Mouse (Mus musculus) liver, postnatal 0 days (tissue): Measurements from ENCODE around the gene Pak3.

ENCODE experiments used
- CTCF ChIP-seq: sonication (generic); IDR thresholded peaks from 2 replicates; pipeline ENCODE4 v1.5.1; 2016; ENCODE audit warnings: antibody characterized with exemption, low read depth
- EP300 ChIP-seq: IDR thresholded peaks from 2 replicates; pipeline ENCODE4 v1.6.1; 2016; ENCODE audit warnings: antibody characterized with exemption, low read depth, mild to moderate bottlenecking

DNA sequence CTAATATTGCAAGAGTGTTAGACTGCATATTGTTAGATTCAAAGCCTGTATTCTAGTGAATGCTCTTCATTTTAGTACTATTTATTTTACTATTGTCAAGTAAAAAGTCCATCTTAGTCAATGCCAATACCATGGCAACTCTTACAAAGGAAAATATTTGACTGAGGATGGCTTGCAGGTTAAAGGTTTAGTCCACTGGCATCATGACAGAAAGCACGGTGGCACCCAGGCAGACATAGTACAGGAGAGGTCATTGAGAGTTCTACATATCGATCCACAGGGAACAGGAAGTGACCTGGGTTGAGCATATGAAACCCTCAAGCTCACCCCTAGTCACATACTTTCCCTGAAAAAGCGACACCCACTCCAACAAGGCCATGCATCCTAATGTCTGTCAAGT lies 13.9 kb downstream of the Pak3 start:
- TF ChIP-seq EP300 (no peak), CTCF (no peak)
